ENCODE assay signal across 9 mouse cellular contexts in genomic region chr9:95667836-95668235, GRCm38 (mm10). TPM values are rescaled to one million over a fixed set of nuclear protein-coding genes. Genes with fewer than 3 reads are reported as not detected.
DNase-seq lines count a peak whose midpoint lies in the region; ATAC-seq and TF ChIP-seq lines count a peak whose summit lies in the region.
"Had no signal": no experiment of that assay in that cellular context is flagged by ENCODE, and none has a peak within 500 bp of the region (broad histone marks: within the 10 kb centered on the region; RNA-seq: fewer than 3 reads in every experiment).

No protein-coding gene starts in this region.

- H3K9ac ChIP-seq in liver, adult 2 months (ENCODE audit: low read depth, low read length): no peak overlapping the region
- H3K9ac ChIP-seq in forebrain, embryonic 15.5 days (replicated peaks): no peak overlapping the region
- H3K9ac ChIP-seq in intestine, embryonic 15.5 days: no peak overlapping the region
- H3K9ac ChIP-seq: embryonic facial prominence, embryonic 13.5 days had no signal

- peak; percentile 42; the same call in 1 of the 2 replicates for ATAC-seq in forebrain, embryonic 15.5 days (replicated peaks)
- no peak for ATAC-seq in intestine, embryonic 15.5 days

- no peak overlapping the region for H3K27ac ChIP-seq in liver, adult 2 months (replicated peaks; ENCODE audit: insufficient read depth, low read depth, low read length)
- H3K27ac ChIP-seq in forebrain, embryonic 15.5 days (replicated peaks): 0 out of 2 replicates have a peak overlapping the region, but pooled peaks have one; percentile 4
- H3K27ac ChIP-seq in intestine, embryonic 15.5 days: no peak overlapping the region
- H3K27ac ChIP-seq: embryonic facial prominence, embryonic 13.5 days had no signal

- no peaks in the 10 kb centered on the region; the same call in 1 of the 2 replicates for H3K4me1 ChIP-seq in liver, adult 2 months (ENCODE audit: control insufficient read depth, insufficient read depth, low read length)
- H3K4me1 ChIP-seq in forebrain, embryonic 15.5 days: peaks cover 20% of the 10 kb centered on the region
- no peaks in the 10 kb centered on the region for H3K4me1 ChIP-seq in intestine, embryonic 15.5 days (replicated peaks)

- no peak for TF ChIP-seq CTCF in liver, adult 2 months (IDR thresholded peaks at IDR 0.05; ENCODE audit: low read depth, low read length)

- 54% methylated on average over 9 of the region's 9 CpGs for WGBS in liver, adult 2 months
- WGBS in forebrain, embryonic 15.5 days: 10% methylated on average over 9 of the region's 9 CpGs
- 55% methylated on average over 9 of the region's 9 CpGs for WGBS in intestine, embryonic 15.5 days

- H3K4me3 ChIP-seq in liver, adult 2 months (ENCODE audit: insufficient read depth, low read depth, low read length): no peak overlapping the region
- H3K4me3 ChIP-seq in forebrain, embryonic 15.5 days: no peak overlapping the region
- no peak overlapping the region for H3K4me3 ChIP-seq in intestine, embryonic 15.5 days (replicated peaks)
- H3K4me3 ChIP-seq: embryonic facial prominence, embryonic 13.5 days had no signal

- no peak for TF ChIP-seq POLR2A in liver, adult 2 months (IDR thresholded peaks at IDR 0.05; ENCODE audit: extremely low read depth, insufficient read depth, low read length)

- no peaks in the 10 kb centered on the region for H3K79me2 ChIP-seq in liver, adult 2 months (ENCODE audit: control insufficient read depth, insufficient read depth, low read length)

- H3K9me3 ChIP-seq in forebrain, embryonic 15.5 days: no peaks in the 10 kb centered on the region
- H3K9me3 ChIP-seq in intestine, embryonic 15.5 days: no peaks in the 10 kb centered on the region
- H3K9me3 ChIP-seq: embryonic facial prominence, embryonic 13.5 days had no signal

- no peaks in the 10 kb centered on the region for H3K36me3 ChIP-seq in liver, adult 2 months (ENCODE audit: control insufficient read depth, insufficient read depth, low read length)
- H3K36me3 ChIP-seq in forebrain, embryonic 15.5 days: no peaks in the 10 kb centered on the region
- no peaks in the 10 kb centered on the region for H3K36me3 ChIP-seq in intestine, embryonic 15.5 days
- H3K36me3 ChIP-seq: embryonic facial prominence, embryonic 13.5 days had no signal

- no peaks in the 10 kb centered on the region for H3K27me3 ChIP-seq in liver, adult 2 months (ENCODE audit: control insufficient read depth, insufficient read depth, low read length)
- H3K27me3 ChIP-seq in forebrain, embryonic 15.5 days: no peaks in the 10 kb centered on the region
- no peaks in the 10 kb centered on the region for H3K27me3 ChIP-seq in intestine, embryonic 15.5 days (replicated peaks)
- H3K27me3 ChIP-seq: embryonic facial prominence, embryonic 13.5 days had no signal

- H3K4me2 ChIP-seq in forebrain, embryonic 15.5 days (replicated peaks): peak overlapping the region; percentile 19
- no peak overlapping the region for H3K4me2 ChIP-seq in intestine, embryonic 15.5 days (replicated peaks)
- H3K4me2 ChIP-seq: embryonic facial prominence, embryonic 13.5 days had no signal

- intact Hi-C loops in heart, postnatal 36 days (cut with DNase I): loop anchor here (5.0 kb wide), 1 partner anchor 106 kb away; no protein-coding TSS in a partner anchor

- DNase-seq in liver, adult 2 months (ENCODE audit: extremely low read depth, low read depth, low spot score): peak; percentile 25
- no peak for DNase-seq in liver
- peak; percentile 81 to 85 for DNase-seq in heart, postnatal 36 days
- peak; percentile 62 to 73 for DNase-seq in layer of hippocampus, postnatal 36 days
- peak; percentile 18 for DNase-seq in retina, embryonic 14.5 days (ENCODE audit: low spot score)
- no peak for DNase-seq in spleen, adult 18-20 months

RNA-seq across cellular contexts. Expression of gene Pcolce2, which starts 30.4 kb away (rescaled TPM):
- 1.0 and 1.3 TPM in 2 replicates for total RNA-seq in liver, adult 2 months (2014; rRNA removed)
- polyA plus RNA-seq in liver, adult 2 months (2012; rRNA removed): 0.16 and 0.27 TPM in 2 replicates
- 2.0 and 2.4 TPM in 2 replicates for polyA plus RNA-seq in forebrain, embryonic 15.5 days (2015; fragmentation: Nextera tagmentation; extraction: Ambion mirVana)
- 10 to 100 TPM; 30.9 to 38.1 TPM for total RNA-seq in heart, postnatal 36 days (2021)
- 1 to 10 TPM; 2.1 to 3.2 TPM for total RNA-seq in layer of hippocampus, postnatal 36 days (2021)
- 0.84 and 1.4 TPM in 2 replicates for polyA plus RNA-seq in intestine, embryonic 15.5 days (2015; fragmentation: Nextera tagmentation; extraction: Ambion mirVana)

Comparison
In these comparisons a context has a peak if more than half of its experiments do, and no peak if none do; other contexts are left out.
1. DNase-seq: peak in liver, adult 2 months (single experiment), heart, postnatal 36 days (2 of 2), layer of hippocampus, postnatal 36 days (2 of 2) and retina, embryonic 14.5 days (single experiment); none in liver (single experiment) and spleen, adult 18-20 months (0 of 2).
2. RNA of gene Pcolce2, which starts 30.4 kb away (total RNA-seq): 30.9 to 38.1 TPM in heart, postnatal 36 days; 2.1 to 3.2 TPM in layer of hippocampus, postnatal 36 days and 1.0 to 1.3 TPM in liver, adult 2 months; every median in the first group is over 4 times any median in the second.